Mouse (Mus musculus) T-cell, adult 2 months (primary cell): ENCODE data around the gene Trrap.

Experiments
- DNase-seq: peaks from one replicate; pipeline ENCODE4 v3.0.0; 2022; ENCODE audit warnings: low spot score

The Trrap gene

GRCm38 (mm10) chr5:144786464-144786863 lies 18.9 kb downstream of the Trrap start:
- DNase-seq: no peak

GRCm38 (mm10) chr5:144793374-144793773 lies 25.8 kb downstream of the Trrap start:
- no peak for DNase-seq

GRCm38 (mm10) chr5:144794687-144795086 lies 27.2 kb downstream of the Trrap start:
- no peak for DNase-seq

GRCm38 (mm10) chr5:144797116-144797515 lies 29.6 kb downstream of the Trrap start:
- DNase-seq: no peak

- DNase-seq: no peak
These were observed 35.5 kb downstream of the Trrap start for GRCm38 (mm10) chr5:144803066-144803465.

- DNase-seq: no peak
These were observed 36.6 kb downstream of the Trrap start for GRCm38 (mm10) chr5:144804181-144804580.

GRCm38 (mm10) chr5:144806931-144807330 lies 39.4 kb downstream of the Trrap start:
- no peak for DNase-seq

GRCm38 (mm10) chr5:144828365-144829102 lies 61.0 kb downstream of the Trrap start:
- no peak for DNase-seq

- no peak for DNase-seq
These were observed 62.1 kb downstream of the Trrap start for GRCm38 (mm10) chr5:144829631-144830030.

GRCm38 (mm10) chr5:144831840-144832469 lies 64.4 kb downstream of the Trrap start:
- no peak for DNase-seq

GRCm38 (mm10) chr5:144836100-144836499 lies 68.6 kb downstream of the Trrap start:
- no peak for DNase-seq

GRCm38 (mm10) chr5:144845352-144845751 lies 77.8 kb downstream of the Trrap start:
- no peak for DNase-seq

- no peak for DNase-seq
These were observed 81.2 kb downstream of the Trrap start for GRCm38 (mm10) chr5:144848735-144849134.

GRCm38 (mm10) chr5:144849932-144850331 lies 82.4 kb downstream of the Trrap start:
- no peak for DNase-seq

GRCm38 (mm10) chr5:144851820-144852219 lies 84.3 kb downstream of the Trrap start:
- no peak for DNase-seq

- DNase-seq: no peak
These were observed 86.4 kb downstream of the Trrap start for GRCm38 (mm10) chr5:144853931-144854330.

- DNase-seq: no peak
These were observed 88.4 kb downstream of the Trrap start for GRCm38 (mm10) chr5:144855936-144856335.

- no peak for DNase-seq
These were observed 91.0 kb downstream of the Trrap start for GRCm38 (mm10) chr5:144858527-144858926.

GRCm38 (mm10) chr5:144859284-144859683 lies 91.8 kb downstream of the Trrap start:
- DNase-seq: no peak

- no peak for DNase-seq
These were observed 93.4 kb downstream of the Trrap start for GRCm38 (mm10) chr5:144860913-144861312.

- DNase-seq: no peak
These were observed 99.4 kb downstream of the Trrap start for GRCm38 (mm10) chr5:144866923-144867322.

GRCm38 (mm10) chr5:144869466-144869865 lies 101.9 kb downstream of the Trrap start:
- DNase-seq: no peak

GRCm38 (mm10) chr5:144870782-144871181 lies 103.2 kb downstream of the Trrap start:
- no peak for DNase-seq

- DNase-seq: no peak
These were observed 104.2 kb downstream of the Trrap start for GRCm38 (mm10) chr5:144871775-144872174.
